Mouse (Mus musculus) testis, postnatal 14 days (tissue): ENCODE results near the gene Cenpt.
"Not testable (repeated sequence)": the region's sequence is repeated elsewhere in the genome, so short reads cannot be mapped to it uniquely, and the experiment has no call there.

Experiments
- DNase-seq: peaks from one replicate; pipeline ENCODE4 v3.0.0; 2021; ENCODE audit warnings: low spot score

Cenpt gene

GRCm38 (mm10) chr8:105854303-105854702 is 1.2 kb upstream of the Cenpt start:
- DNase-seq = no peak

- peak; percentile 32 for DNase-seq
Observed at GRCm38 (mm10) chr8:105852146-105852729, 840 bp downstream of the Cenpt start.

- peak; percentile 92 for DNase-seq
Observed at GRCm38 (mm10) chr8:105851651-105852143, 1.4 kb downstream of the Cenpt start.

- DNase-seq = no peak
Observed at GRCm38 (mm10) chr8:105850611-105851010, 2.5 kb downstream of the Cenpt start.

GRCm38 (mm10) chr8:105850014-105850413 is 3.1 kb downstream of the Cenpt start:
- no peak for DNase-seq

- DNase-seq = no peak
Observed at GRCm38 (mm10) chr8:105846678-105847077, 6.4 kb downstream of the Cenpt start.

GRCm38 (mm10) chr8:105839209-105839608 is 13.9 kb downstream of the Cenpt start:
- DNase-seq = no peak

- DNase-seq = no peak
Observed at GRCm38 (mm10) chr8:105836991-105837390, 16.1 kb downstream of the Cenpt start.

GRCm38 (mm10) chr8:105835318-105835717 is 17.8 kb downstream of the Cenpt start:
- DNase-seq = no peak

- DNase-seq = not testable (repeated sequence)
Observed at GRCm38 (mm10) chr8:105833740-105834139, 19.3 kb downstream of the Cenpt start.

- peak; percentile 99 for DNase-seq
Observed at GRCm38 (mm10) chr8:105826861-105827848, 25.9 kb downstream of the Cenpt start, which contains the start of the genes Ranbp10 and Tsnaxip1. TSS of gene Ranbp10 (minus strand) at chr8:105827350. TSS of gene Tsnaxip1 (plus strand) at chr8:105827731.

- no peak for DNase-seq
Observed at GRCm38 (mm10) chr8:105826379-105826778, 26.7 kb downstream of the Cenpt start.

- no peak for DNase-seq
Observed at GRCm38 (mm10) chr8:105825506-105825905, 27.6 kb downstream of the Cenpt start.

GRCm38 (mm10) chr8:105820925-105821324 is 32.2 kb downstream of the Cenpt start:
- DNase-seq = no peak

GRCm38 (mm10) chr8:105819659-105820058 is 33.4 kb downstream of the Cenpt start:
- no peak for DNase-seq

GRCm38 (mm10) chr8:105813241-105813640 is 39.8 kb downstream of the Cenpt start:
- DNase-seq = no peak

GRCm38 (mm10) chr8:105812511-105812910 is 40.6 kb downstream of the Cenpt start:
- no peak for DNase-seq

GRCm38 (mm10) chr8:105811543-105811942 is 41.5 kb downstream of the Cenpt start:
- no peak for DNase-seq

GRCm38 (mm10) chr8:105811061-105811460 is 42.0 kb downstream of the Cenpt start:
- no peak for DNase-seq

GRCm38 (mm10) chr8:105810245-105810786 is 42.8 kb downstream of the Cenpt start:
- DNase-seq = no peak

GRCm38 (mm10) chr8:105808480-105808879 is 44.6 kb downstream of the Cenpt start:
- no peak for DNase-seq

- DNase-seq = no peak
Observed at GRCm38 (mm10) chr8:105807766-105808165, 45.3 kb downstream of the Cenpt start.

GRCm38 (mm10) chr8:105805964-105806363 is 47.1 kb downstream of the Cenpt start:
- no peak for DNase-seq
